Mouse (Mus musculus): Measurements from ENCODE around the gene Poldip2.

- TF ChIP-seq POLR2A (IDR thresholded peaks at IDR 0.05; ENCODE audit: insufficient read depth, low read depth, low read length) = no peak
- TF ChIP-seq CTCF (IDR thresholded peaks at IDR 0.05; ENCODE audit: insufficient read depth, low read depth, low read length) = no peak
Measured at GRCm38 (mm10) chr11:78502909-78503650, 8.9 kb upstream of the Poldip2 start, which contains the start of gene Sebox.

All from olfactory bulb, adult 2 months (tissue).